19 mouse cellular contexts compared by ENCODE assay signal in the genomic region with DNA sequence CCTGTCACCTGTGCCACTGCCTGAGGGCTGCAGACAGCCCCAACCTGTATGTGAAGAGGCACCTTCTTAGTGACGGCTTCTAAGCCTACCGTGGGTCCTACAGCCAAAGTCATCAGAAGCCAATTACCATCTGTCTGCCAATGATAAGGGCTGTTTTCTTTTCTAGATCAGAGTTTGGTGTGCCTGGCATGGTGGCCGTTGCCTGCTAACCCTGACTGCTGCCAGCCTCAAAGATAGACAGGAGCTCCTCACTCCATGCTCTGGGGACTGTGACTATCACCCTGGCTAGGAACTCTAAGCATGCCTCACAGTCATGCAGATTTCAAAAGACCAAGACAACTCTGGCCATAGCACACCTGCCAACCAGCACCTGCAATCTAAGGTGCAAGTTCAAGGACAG. TPM values are rescaled to one million over a fixed set of nuclear protein-coding genes. Genes with fewer than 3 reads are reported as not detected.
A peak's percentile ranks its signal among the peaks of the same experiment; 100 is the strongest.
DNase-seq lines count a peak whose midpoint lies in the region; ATAC-seq lines count a peak whose summit lies in the region.
"Had no signal": no experiment of that assay in that cellular context is flagged by ENCODE, and none has a peak within 500 bp of the region (broad histone marks: within the 10 kb centered on the region; RNA-seq: fewer than 3 reads in every experiment).

No protein-coding gene starts in this region.

- H3K9me3 ChIP-seq in lung, embryonic 15.5 days: no peaks in the 10 kb centered on the region
- no peaks in the 10 kb centered on the region for H3K9me3 ChIP-seq in hindbrain, embryonic 10.5 days
- H3K9me3 ChIP-seq: embryonic facial prominence, embryonic 15.5 days; forebrain, embryonic 15.5 days; limb, embryonic 13.5 days; midbrain, embryonic 13.5 days had no signal

- no peaks in the 10 kb centered on the region for H3K36me3 ChIP-seq in lung, embryonic 15.5 days
- H3K36me3 ChIP-seq in hindbrain, embryonic 10.5 days: no peaks in the 10 kb centered on the region
- H3K36me3 ChIP-seq: embryonic facial prominence, embryonic 15.5 days; forebrain, embryonic 15.5 days; limb, embryonic 13.5 days; midbrain, embryonic 13.5 days had no signal

- no peak overlapping the region for H3K4me3 ChIP-seq in lung, embryonic 15.5 days
- no peak overlapping the region for H3K4me3 ChIP-seq in brown adipose tissue, adult 24 weeks (ENCODE audit: insufficient read depth, low read depth, low read length)
- H3K4me3 ChIP-seq in hindbrain, embryonic 10.5 days: no peak overlapping the region
- H3K4me3 ChIP-seq: embryonic facial prominence, embryonic 15.5 days; forebrain, embryonic 15.5 days; limb, embryonic 13.5 days; midbrain, embryonic 13.5 days; myocyte had no signal

- DNase-seq in lung, postnatal 36 days: no peak
- peak; percentile 70 for DNase-seq in liver
- no peak for DNase-seq in hindbrain, embryonic 10.5 days (ENCODE audit: low spot score)
- DNase-seq in embryo, embryonic 10 days (ENCODE audit: low spot score): no peak
- no peak for DNase-seq in kidney, postnatal 10 days
- DNase-seq: adrenal gland, adult 2 months; B cell, adult 2 months; heart, postnatal 10 days; lung, postnatal 14 days; thymus, postnatal 4 days had no signal

- H3K4me1 ChIP-seq in lung, embryonic 15.5 days: peaks cover 13% of the 10 kb centered on the region
- H3K4me1 ChIP-seq in brown adipose tissue, adult 24 weeks (ENCODE audit: control insufficient read depth, insufficient read depth, insufficient read length, low read length): peaks cover 13% of the 10 kb centered on the region
- H3K4me1 ChIP-seq in hindbrain, embryonic 10.5 days (replicated peaks): peaks cover 18% of the 10 kb centered on the region; the same call in 1 of the 2 replicates
- H3K4me1 ChIP-seq: embryonic facial prominence, embryonic 15.5 days; limb, embryonic 13.5 days; midbrain, embryonic 13.5 days had no signal

- no peak overlapping the region for H3K27ac ChIP-seq in lung, embryonic 15.5 days
- H3K27ac ChIP-seq in brown adipose tissue, adult 24 weeks (replicated peaks; ENCODE audit: low read depth, low read length): peak overlapping the region; percentile 14; the same call in 1 of the 2 replicates
- H3K27ac ChIP-seq in hindbrain, embryonic 10.5 days: no peak overlapping the region
- H3K27ac ChIP-seq: embryonic facial prominence, embryonic 15.5 days; limb, embryonic 13.5 days; midbrain, embryonic 13.5 days had no signal

- 0 out of 2 replicates have a peak, but pooled peaks have one; percentile 11 for ATAC-seq in lung, embryonic 15.5 days (ENCODE audit: borderline replicate concordance, extremely low read depth, low FRiP score, low TSS enrichment)
- peak; percentile 92 for ATAC-seq in megakaryocyte progenitor cell, adult 5-6 weeks (replicated peaks; ENCODE audit: poor library complexity)
- ATAC-seq: hindbrain, embryonic 16.5 days had no signal

- H3K4me2 ChIP-seq in lung, embryonic 15.5 days: no peak overlapping the region
- H3K4me2 ChIP-seq: embryonic facial prominence, embryonic 15.5 days; forebrain, embryonic 15.5 days; limb, embryonic 13.5 days; midbrain, embryonic 13.5 days had no signal

- no peaks in the 10 kb centered on the region for H3K27me3 ChIP-seq in lung, embryonic 15.5 days
- no peaks in the 10 kb centered on the region for H3K27me3 ChIP-seq in hindbrain, embryonic 10.5 days (ENCODE audit: insufficient read depth, poor library complexity, severe bottlenecking)
- H3K27me3 ChIP-seq: embryonic facial prominence, embryonic 15.5 days; forebrain, embryonic 15.5 days; limb, embryonic 13.5 days; midbrain, embryonic 13.5 days had no signal

- WGBS in lung, embryonic 15.5 days: 67% methylated on average over 3 of the region's 3 CpGs
- 81% methylated on average over 3 of the region's 3 CpGs for WGBS in hindbrain, embryonic 10.5 days

- H3K9ac ChIP-seq in lung, embryonic 15.5 days: no peak overlapping the region
- H3K9ac ChIP-seq: embryonic facial prominence, embryonic 15.5 days; forebrain, embryonic 15.5 days; limb, embryonic 13.5 days; midbrain, embryonic 13.5 days had no signal

RNA-seq across cellular contexts. Expression of a gene that starts 10.7 kb away (rescaled TPM):
- 3.9 and 4.4 TPM in 2 replicates for polyA plus RNA-seq in lung, embryonic 15.5 days (2015; fragmentation: Nextera tagmentation; extraction: Ambion mirVana)
- polyA plus RNA-seq in brown adipose tissue, adult 24 weeks (2012; ENCODE audit: insufficient read depth, insufficient read length, missing spikeins): 75.9 and 89.9 TPM in 2 replicates
- 2.5 and 2.8 TPM in 2 replicates for total RNA-seq in megakaryocyte progenitor cell, adult 5-6 weeks (2015)
- total RNA-seq in megakaryocyte progenitor cell, adult 5-6 weeks (2017): 1.4 and 2.4 TPM in 2 replicates
- 2.6 and 3.5 TPM in 2 replicates for polyA plus RNA-seq in hindbrain, embryonic 10.5 days (2016; fragmentation: Nextera tagmentation; extraction: Ambion mirVana)

RNA-seq across cellular contexts. Expression of a gene that starts 29.3 kb away (rescaled TPM):
- 69.7 TPM in 2 replicates for polyA plus RNA-seq in lung, embryonic 15.5 days (2015; fragmentation: Nextera tagmentation; extraction: Ambion mirVana)
- 20.3 and 22.0 TPM in 2 replicates for polyA plus RNA-seq in brown adipose tissue, adult 24 weeks (2012; ENCODE audit: insufficient read depth, insufficient read length, missing spikeins)
- 9.0 and 16.0 TPM in 2 replicates for total RNA-seq in megakaryocyte progenitor cell, adult 5-6 weeks (2015)
- 11.2 and 11.3 TPM in 2 replicates for total RNA-seq in megakaryocyte progenitor cell, adult 5-6 weeks (2017)
- 56.2 and 64.9 TPM in 2 replicates for polyA plus RNA-seq in hindbrain, embryonic 10.5 days (2016; fragmentation: Nextera tagmentation; extraction: Ambion mirVana)

RNA-seq across cellular contexts. Expression of a gene that starts 32.6 kb away (rescaled TPM):
- 26.7 and 27.7 TPM in 2 replicates for polyA plus RNA-seq in lung, embryonic 15.5 days (2015; fragmentation: Nextera tagmentation; extraction: Ambion mirVana)
- polyA plus RNA-seq in brown adipose tissue, adult 24 weeks (2012; ENCODE audit: insufficient read depth, insufficient read length, missing spikeins): 5.9 and 10.4 TPM in 2 replicates
- total RNA-seq in megakaryocyte progenitor cell, adult 5-6 weeks (2015): 32.2 and 53.8 TPM in 2 replicates
- 44.2 and 45.7 TPM in 2 replicates for total RNA-seq in megakaryocyte progenitor cell, adult 5-6 weeks (2017)
- 56.1 and 58.2 TPM in 2 replicates for polyA plus RNA-seq in hindbrain, embryonic 10.5 days (2016; fragmentation: Nextera tagmentation; extraction: Ambion mirVana)

RNA-seq across cellular contexts. Expression of a gene that starts 32.8 kb away (rescaled TPM):
- 24.2 and 30.1 TPM in 2 replicates for polyA plus RNA-seq in lung, embryonic 15.5 days (2015; fragmentation: Nextera tagmentation; extraction: Ambion mirVana)
- polyA plus RNA-seq in brown adipose tissue, adult 24 weeks (2012; ENCODE audit: insufficient read depth, insufficient read length, missing spikeins): 5.0 and 6.7 TPM in 2 replicates
- total RNA-seq in megakaryocyte progenitor cell, adult 5-6 weeks (2015): 7.1 and 9.2 TPM in 2 replicates
- 3.2 and 5.3 TPM in 2 replicates for total RNA-seq in megakaryocyte progenitor cell, adult 5-6 weeks (2017)
- 39.7 and 40.9 TPM in 2 replicates for polyA plus RNA-seq in hindbrain, embryonic 10.5 days (2016; fragmentation: Nextera tagmentation; extraction: Ambion mirVana)

Comparison
In these comparisons a context has a peak if more than half of its experiments do, and no peak if none do; other contexts are left out.
1. RNA of a gene that starts 10.7 kb away (polyA plus RNA-seq): 75.9 to 89.9 TPM in brown adipose tissue, adult 24 weeks; 3.9 to 4.4 TPM in lung, embryonic 15.5 days and 2.6 to 3.5 TPM in hindbrain, embryonic 10.5 days; every median in the first group is over 10 times any median in the second.